Mouse (Mus musculus): Measurements from ENCODE around the gene Gm28230.
A peak's percentile ranks its signal among the peaks of the same experiment; 100 is the strongest.

Gene Gm28230

GRCm38 (mm10) chr2:74691022-74691951 is 35.2 kb upstream of the Gm28230 start, which contains the start of gene Hoxd10:
Gene Hoxd10, plus strand, starts transcription at chr2:74691924.
- DNase-seq (ENCODE audit: low spot score), result no peak

DNA sequence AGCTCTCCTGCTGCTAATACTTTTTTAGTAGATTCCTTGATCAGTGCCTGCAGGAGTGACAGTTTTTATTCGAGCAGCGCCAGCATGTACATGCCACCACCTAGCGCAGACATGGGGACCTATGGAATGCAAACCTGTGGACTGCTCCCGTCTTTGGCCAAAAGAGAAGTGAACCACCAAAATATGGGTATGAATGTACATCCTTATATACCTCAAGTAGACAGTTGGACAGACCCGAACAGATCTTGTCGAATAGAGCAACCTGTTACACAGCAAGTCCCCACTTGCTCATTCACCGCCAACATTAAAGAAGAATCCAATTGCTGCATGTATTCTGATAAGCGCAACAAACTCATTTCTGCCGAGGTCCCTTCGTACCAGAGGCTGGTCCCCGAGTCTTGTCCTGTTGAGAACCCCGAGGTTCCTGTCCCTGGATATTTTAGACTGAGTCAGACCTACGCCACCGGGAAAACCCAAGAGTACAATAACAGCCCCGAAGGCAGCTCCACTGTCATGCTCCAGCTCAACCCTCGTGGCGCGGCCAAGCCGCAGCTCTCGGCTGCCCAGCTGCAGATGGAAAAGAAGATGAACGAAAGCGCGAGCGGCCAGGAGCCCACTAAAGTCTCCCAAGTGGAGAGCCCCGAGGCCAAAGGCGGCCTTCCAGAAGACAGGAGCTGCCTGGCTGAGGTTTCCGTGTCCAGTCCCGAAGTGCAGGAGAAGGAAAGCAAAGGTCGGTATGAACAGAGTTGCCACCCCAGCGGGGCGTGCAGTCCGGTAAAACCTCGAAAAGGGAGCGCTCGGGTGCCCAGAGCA is 34.3 kb upstream of the Gm28230 start:
- no peak for DNase-seq (ENCODE audit: low spot score)

DNA sequence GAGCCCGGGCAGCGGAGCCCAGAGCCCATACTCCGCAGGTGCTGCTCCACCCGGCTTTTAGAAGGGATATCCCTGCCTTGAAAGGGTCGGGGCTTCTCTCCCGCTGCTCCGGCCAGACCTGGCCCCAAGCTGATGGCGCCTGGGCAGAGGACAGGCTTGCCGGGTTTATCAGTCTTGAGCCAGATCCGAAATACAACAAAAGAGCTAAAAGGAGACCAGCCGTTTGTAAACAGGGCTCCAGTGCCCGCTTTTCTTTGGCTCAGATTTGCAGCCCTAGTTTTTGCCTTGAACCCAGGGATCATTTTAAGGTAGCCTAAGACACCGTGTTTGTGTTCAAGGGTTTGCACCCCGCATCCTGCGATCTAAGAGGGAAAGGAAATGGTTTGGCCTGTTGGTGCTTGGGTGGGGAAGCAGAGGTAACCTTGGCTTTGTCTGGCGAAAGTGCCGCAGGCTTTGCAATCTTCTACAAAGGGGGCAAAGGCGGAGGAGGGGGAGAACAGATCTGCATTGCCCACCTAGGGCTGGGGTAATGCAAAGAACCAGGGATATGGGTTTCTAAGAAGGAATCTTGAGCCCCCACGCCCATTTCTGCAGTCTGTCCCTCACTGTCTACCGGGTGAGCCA is 33.6 kb upstream of the Gm28230 start:
- DNase-seq (ENCODE audit: low spot score), result no peak

DNA sequence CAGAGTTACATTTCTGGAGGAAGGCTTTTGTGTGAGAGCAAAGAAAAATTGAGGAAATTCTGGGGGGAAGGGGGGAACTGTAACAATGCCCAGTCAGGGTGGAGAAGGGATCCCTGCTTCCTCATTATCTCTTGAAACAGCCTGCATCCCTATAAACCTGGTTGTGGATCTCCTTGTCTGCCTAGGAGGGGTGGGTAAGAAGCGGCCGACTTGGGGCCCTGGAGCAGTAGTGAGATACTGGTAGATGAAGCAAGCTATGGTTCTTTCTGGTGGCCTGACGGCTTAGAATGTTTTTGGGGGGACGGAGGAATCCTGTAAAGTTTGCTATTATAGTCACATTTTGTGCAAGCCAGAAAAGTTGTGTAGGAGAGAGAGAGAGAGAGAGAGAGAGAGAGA is 33.1 kb upstream of the Gm28230 start:
- no peak for DNase-seq (ENCODE audit: low spot score)

GRCm38 (mm10) chr2:74694066-74694465 is 32.5 kb upstream of the Gm28230 start:
- no peak for DNase-seq (ENCODE audit: low spot score)

DNA sequence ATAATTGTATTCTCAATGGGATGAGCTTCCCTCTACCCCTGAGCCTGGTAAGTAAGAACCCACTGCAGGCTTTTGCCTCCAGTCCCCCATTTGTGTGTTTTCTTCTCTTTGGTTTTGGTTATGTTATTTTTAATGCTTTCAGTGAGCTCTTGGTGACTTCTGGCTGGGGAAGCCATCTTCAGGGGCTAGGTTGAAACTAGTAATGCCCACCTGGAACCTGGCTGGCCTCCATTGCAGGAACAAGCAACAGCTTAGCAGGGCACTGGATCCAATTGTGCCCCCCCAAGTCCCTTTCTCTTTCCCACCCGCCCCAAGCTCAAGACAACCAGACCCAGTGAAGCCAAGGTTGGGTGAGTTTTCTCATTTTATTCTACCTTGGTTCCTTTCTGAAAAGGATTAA is 31.1 kb upstream of the Gm28230 start:
- DNase-seq (ENCODE audit: low spot score), result no peak

GRCm38 (mm10) chr2:74695813-74696430 is 30.6 kb upstream of the Gm28230 start:
- DNase-seq (ENCODE audit: low spot score), result no peak

GRCm38 (mm10) chr2:74696442-74697335 is 29.8 kb upstream of the Gm28230 start:
- DNase-seq (ENCODE audit: low spot score), result no peak

DNA sequence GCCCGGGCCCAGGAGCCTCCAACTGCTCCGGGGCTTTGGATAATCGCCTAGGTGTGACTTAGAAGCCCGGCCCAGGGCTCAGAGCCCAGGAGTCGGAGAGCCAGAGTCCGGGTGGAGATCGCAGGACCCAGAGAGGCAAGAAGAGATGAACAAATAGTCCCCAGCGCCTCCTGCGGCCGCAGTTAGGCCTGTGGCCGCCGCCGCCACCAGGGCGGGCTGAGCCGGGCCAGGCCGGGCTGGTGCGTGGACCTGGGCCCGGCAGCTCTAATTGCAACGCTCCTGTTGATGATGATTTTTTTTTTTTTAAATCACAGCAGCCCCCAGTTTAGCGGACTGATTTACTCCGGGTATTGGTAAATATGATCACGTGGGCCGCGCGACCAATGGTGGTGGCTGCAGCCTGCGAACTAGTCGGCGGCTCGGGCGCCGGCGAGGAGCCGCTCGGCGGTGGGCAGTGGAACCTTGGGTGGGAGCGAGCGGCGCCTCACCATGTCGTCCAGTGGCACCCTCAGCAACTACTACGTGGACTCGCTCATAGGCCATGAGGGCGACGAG is 28.9 kb upstream of the Gm28230 start, which contains the start of gene Hoxd9:
Gene Hoxd9, plus strand, starts transcription at position 161 of the 555 bp plus-strand sequence.
- no peak for DNase-seq (ENCODE audit: low spot score)

DNA sequence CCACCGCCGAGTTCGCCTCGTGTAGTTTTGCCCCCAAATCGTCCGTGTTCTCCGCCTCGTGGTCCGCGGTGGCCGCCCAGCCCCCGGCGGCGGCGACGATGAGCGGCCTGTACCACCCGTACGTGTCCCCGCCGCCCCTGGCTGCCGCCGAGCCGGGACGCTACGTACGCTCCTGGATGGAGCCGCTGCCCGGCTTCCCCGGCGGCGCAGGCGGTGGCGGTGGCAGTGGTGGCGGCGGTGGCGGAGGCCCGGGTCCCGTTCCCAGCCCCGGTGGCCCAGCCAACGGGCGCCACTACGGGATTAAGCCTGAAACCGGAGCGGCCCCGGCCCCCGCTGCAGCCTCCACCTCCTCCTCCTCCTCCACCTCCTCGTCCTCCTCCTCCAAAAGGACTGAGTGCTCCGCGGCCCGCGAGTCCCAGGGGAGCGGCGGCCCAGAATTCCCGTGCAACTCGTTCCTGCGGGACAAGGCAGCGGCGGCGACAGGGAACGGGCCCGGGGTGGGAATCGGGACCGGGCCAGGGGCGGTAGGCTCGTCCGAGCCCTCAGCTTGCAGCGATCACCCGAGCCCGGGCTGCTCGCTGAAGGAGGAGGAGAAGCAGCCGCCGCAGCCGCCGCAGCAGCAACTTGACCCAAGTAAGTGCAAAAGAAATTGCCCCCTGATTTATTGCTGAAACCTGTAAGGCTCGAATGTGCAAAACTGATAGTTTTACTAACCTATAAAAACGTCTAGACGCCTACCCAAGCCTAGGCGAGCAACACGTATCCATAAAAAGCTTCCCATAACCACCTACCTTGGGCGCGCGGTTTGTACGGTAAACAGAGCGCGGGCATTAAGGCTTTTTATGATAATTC is 28.1 kb upstream of the Gm28230 start:
- DNase-seq (ENCODE audit: low spot score), result no peak

DNA sequence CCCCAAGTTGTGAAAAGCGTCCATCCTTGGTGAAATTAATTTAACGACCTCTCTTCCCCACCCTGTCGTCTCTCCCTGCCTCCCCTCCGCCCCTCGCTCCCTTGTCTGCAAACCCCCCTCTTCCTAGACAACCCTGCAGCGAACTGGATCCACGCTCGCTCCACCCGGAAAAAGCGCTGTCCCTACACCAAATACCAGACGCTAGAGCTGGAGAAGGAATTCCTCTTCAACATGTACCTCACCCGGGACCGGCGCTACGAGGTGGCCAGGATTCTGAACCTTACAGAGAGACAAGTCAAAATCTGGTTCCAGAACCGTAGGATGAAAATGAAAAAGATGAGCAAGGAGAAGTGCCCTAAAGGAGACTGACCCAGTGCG is 27.5 kb upstream of the Gm28230 start:
- DNase-seq (ENCODE audit: low spot score), result no peak

DNA sequence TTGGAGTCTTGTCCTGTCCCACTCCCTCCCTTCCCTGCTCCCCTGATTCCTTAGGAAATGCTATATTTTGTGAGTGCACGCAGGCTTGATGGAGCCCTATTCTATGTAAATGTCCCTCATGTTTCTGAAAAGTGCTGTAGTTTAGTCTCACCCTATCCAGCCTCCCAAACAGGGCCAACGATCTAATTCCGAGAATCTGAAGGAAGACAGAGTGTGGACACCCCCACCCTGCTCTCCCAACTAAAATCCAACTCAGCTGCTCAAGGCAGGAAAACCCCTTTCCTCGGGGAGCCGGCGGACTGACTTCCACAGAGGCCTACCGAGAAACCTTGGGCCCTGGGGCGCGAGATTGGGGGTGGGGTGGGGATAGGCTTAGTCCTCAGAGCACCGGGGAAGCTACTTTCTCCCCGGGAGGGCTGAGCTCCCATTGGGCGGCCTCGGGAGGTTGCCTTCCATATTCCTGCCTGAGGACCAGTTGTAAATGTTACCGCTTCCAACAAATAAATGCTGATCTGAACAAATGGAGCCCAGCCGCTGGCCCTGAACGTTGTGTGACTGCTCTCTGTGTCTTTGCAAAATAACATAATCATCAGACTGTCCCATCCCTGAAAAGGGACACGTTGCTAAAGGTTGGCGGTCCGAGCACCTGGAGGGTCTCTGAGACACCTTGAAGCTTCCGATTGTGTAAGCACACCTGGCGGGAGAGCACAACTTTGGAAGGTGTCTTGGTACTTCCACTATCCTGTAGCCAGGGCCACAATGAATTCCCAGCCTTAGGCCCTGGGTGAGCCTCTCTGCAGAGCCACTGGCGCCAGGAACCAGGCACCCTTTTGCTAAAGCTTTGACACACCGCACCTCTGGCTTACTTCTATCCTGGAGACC is 26.6 kb upstream of the Gm28230 start:
- no peak for DNase-seq (ENCODE audit: low spot score)

DNA sequence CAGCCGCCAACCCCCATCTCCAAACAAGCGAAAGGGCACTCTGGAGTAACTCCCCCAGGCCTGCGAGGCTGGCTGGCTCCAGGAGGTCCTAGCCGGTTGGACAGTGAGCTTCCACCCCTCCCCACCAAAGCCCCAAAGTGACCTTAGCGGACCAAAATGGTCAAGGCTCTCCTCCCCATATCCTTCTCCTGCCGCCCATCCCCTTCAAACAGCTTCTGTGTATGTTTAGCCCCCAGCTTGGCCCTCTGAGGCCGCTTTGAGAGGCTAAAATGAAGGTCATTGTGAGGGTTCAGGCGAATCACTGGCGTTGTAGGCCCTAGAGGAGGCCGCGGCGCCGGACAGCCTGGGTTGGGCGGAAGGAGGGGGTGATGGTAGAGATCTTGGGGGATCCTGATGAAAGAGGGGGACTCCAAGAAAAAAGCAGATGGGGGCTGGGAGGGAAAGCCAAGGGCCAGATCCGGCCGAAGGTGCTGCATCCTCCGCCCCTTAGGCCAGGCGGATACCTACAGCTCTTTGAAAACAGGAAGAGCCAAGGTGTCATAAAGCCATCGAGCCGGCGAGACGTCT is 25.9 kb upstream of the Gm28230 start:
- no peak for DNase-seq (ENCODE audit: low spot score)

- DNase-seq (ENCODE audit: low spot score), result peak; percentile 31
Observed at GRCm38 (mm10) chr2:74701949-74702819, 24.3 kb upstream of the Gm28230 start.

DNA sequence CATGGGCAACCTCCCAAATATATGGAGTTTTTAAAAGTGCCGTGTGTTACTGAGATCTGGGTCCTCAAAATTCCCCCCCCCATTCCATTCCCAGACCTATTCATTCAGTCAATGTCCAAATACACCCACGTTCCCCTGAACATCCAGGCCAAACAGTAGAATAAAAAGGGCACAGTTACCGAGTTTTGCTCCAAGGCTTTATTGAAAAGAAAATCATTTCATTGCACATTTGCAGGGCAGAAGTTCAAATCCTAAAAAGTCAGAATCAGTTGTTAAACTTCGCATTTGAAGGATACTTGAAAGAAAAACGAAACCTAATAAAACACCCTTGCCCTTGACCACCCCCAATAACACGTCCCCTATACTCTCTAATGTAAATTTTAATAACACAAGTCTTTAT is 23.7 kb upstream of the Gm28230 start:
- DNase-seq (ENCODE audit: low spot score), result no peak

DNA sequence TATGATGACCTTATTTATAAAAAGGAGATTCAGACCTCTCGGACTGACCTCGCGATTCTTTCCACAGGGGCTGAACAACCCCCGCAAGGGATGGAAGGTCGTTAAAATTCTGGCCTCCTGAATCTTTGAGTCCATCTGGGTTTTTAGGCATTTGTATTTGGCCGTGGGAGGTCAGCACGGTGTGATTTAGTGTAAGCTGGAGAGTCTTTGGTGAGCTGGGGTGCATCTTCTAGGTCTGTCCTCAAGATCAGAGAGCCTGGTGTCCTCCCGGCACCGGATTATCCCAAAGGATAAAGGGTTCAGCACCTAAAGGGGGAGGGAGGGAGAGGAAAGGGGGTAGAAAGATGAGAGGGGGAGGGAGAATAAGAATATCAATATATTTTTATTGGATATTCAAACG is 23.2 kb upstream of the Gm28230 start:
- DNase-seq (ENCODE audit: low spot score), result no peak

- no peak for DNase-seq (ENCODE audit: low spot score)
Observed at GRCm38 (mm10) chr2:74703720-74704392, 22.7 kb upstream of the Gm28230 start.
